Mouse (Mus musculus): ENCODE data around the gene Iqcn.

GRCm38 (mm10) chr8:70674716-70675115 lies 28.5 kb upstream of the Iqcn start:
- no peak for TF ChIP-seq MAX (IDR thresholded peaks at IDR 0.05)
- no peak for TF ChIP-seq CEBPB (IDR thresholded peaks at IDR 0.05; ENCODE audit: low read depth)
- TF ChIP-seq MYOG (IDR thresholded peaks at IDR 0.05; ENCODE audit: control insufficient read depth, extremely low read depth, insufficient read length) = no peak
- TF ChIP-seq CTCF (IDR thresholded peaks at IDR 0.05; ENCODE audit: control insufficient read depth, insufficient read depth, insufficient read length) = no peak
- no peak for TF ChIP-seq MYOD1 (IDR thresholded peaks at IDR 0.05; ENCODE audit: control insufficient read depth, insufficient read length, low read depth)
- TF ChIP-seq USF1 (IDR thresholded peaks at IDR 0.05; ENCODE audit: low read depth) = no peak
- TF ChIP-seq FOSL1 (IDR thresholded peaks at IDR 0.05; ENCODE audit: insufficient read depth, low read length, poor library complexity, severe bottlenecking) = no peak
